Mouse (Mus musculus) intestine, embryonic 15.5 days (tissue): Measurements from ENCODE around the gene Acod1. TPM values are rescaled to one million over a fixed set of nuclear protein-coding genes. Genes with fewer than 3 reads are reported as not detected.

Source experiments
- ATAC-seq: fragments of 200-750 bp; cut with Nextera tagmentation; 2 replicates; pipeline ENCODE4 v1.8.0; 2017; ENCODE audit warnings: moderate TSS enrichment, moderate library complexity
- H3K27ac ChIP-seq: fragments of 300-500 bp; sonication (generic); 2 replicates; pipeline ENCODE4 v1.5.1; 2015; ENCODE audit warnings: mild to moderate bottlenecking, inconsistent platforms
- H3K27me3 ChIP-seq: fragments of 300-500 bp; sonication (generic); replicated peaks from 2 replicates; pipeline ENCODE4 v1.6.1; 2015; ENCODE audit warnings: inconsistent platforms
- H3K36me3 ChIP-seq: fragments of 300-500 bp; sonication (generic); 2 replicates; pipeline ENCODE4 v1.6.1; 2015; ENCODE audit warnings: inconsistent platforms
- H3K4me1 ChIP-seq: fragments of 300-500 bp; sonication (generic); replicated peaks from 2 replicates; pipeline ENCODE4 v1.6.1; 2015; ENCODE audit warnings: inconsistent platforms
- H3K4me2 ChIP-seq: fragments of 300-500 bp; sonication (generic); replicated peaks from 2 replicates; pipeline ENCODE4 v1.6.1; 2015; ENCODE audit warnings: mild to moderate bottlenecking, inconsistent platforms
- H3K4me3 ChIP-seq: fragments of 300-500 bp; sonication (generic); replicated peaks from 2 replicates; pipeline ENCODE4 v1.5.1; 2015; ENCODE audit warnings: inconsistent platforms
- H3K9ac ChIP-seq: fragments of 300-500 bp; sonication (generic); 2 replicates; pipeline ENCODE4 v1.6.1; 2015; ENCODE audit warnings: inconsistent platforms
- H3K9me3 ChIP-seq: fragments of 300-500 bp; sonication (generic); 2 replicates; pipeline ENCODE4 v1.6.1; 2016; ENCODE audit warnings: inconsistent platforms
- WGBS: fragments of 180-500 bp; shearing (Covaris S2); methylation state at CpG from one replicate; pipeline ENCODE4 v1.1.7; 2015; 5-methylcytosine and 5-hydroxymethylcytosine counted together
- polyA plus RNA-seq: library from polyadenylated mRNA; unstranded; fragments of >200 nt; fragmentation: Nextera tagmentation; extraction: Ambion mirVana; gene quantifications from 2 replicates; pipeline ENCODE4 v1.2.1, GENCODE M21; 2015

The Acod1 gene
- polyA plus RNA-seq, 1 experiment from 2014 or later, result 0.06 TPM

GRCm38 (mm10) chr14:103077272-103078005 is 30.7 kb downstream of the Acod1 start:
- no peak for ATAC-seq
- peaks cover 5% of the 10 kb centered on the region for H3K36me3 ChIP-seq
- H3K4me2 ChIP-seq, result no peak overlapping the region

GRCm38 (mm10) chr14:103078006-103078912 is 31.5 kb downstream of the Acod1 start:
- Histone ChIP-seq H3K9me3 (no peaks in the 10 kb centered on the region), H3K9ac (no peak overlapping the region), H3K4me2 (no peak overlapping the region), H3K4me3 (no peak overlapping the region), H3K4me1 (no peaks in the 10 kb centered on the region), H3K27ac (no peak overlapping the region), H3K36me3 (peaks cover 9% of the 10 kb centered on the region), H3K27me3 (no peaks in the 10 kb centered on the region)
- WGBS, result 86% methylated on average over 16 of the region's 16 CpGs
- no peak for ATAC-seq

More at GRCm38 (mm10) chr14:103077272-103078005, 30.7 kb downstream of the Acod1 start:
- Histone ChIP-seq H3K4me3 (no peak overlapping the region), H3K9ac (no peak overlapping the region), H3K27ac (no peak overlapping the region), H3K9me3 (no peaks in the 10 kb centered on the region), H3K27me3 (no peaks in the 10 kb centered on the region), H3K4me1 (no peaks in the 10 kb centered on the region)
- WGBS, result 90% methylated on average over 9 of the region's 9 CpGs

- ATAC-seq, result peak; percentile 41
- no peaks in the 10 kb centered on the region for H3K4me1 ChIP-seq
- WGBS, result 83% methylated on average over 9 of the region's 9 CpGs
- no peaks in the 10 kb centered on the region for H3K9me3 ChIP-seq
- no peak overlapping the region for H3K4me3 ChIP-seq
- peaks cover 9% of the 10 kb centered on the region for H3K36me3 ChIP-seq
- H3K27ac ChIP-seq, result no peak overlapping the region
- H3K4me2 ChIP-seq, result no peak overlapping the region
- no peaks in the 10 kb centered on the region for H3K27me3 ChIP-seq
- H3K9ac ChIP-seq, result no peak overlapping the region
Measured at GRCm38 (mm10) chr14:103079209-103079977, 32.6 kb downstream of the Acod1 start.

GRCm38 (mm10) chr14:103085840-103086533 is 39.2 kb downstream of the Acod1 start:
- no peak overlapping the region for H3K4me3 ChIP-seq
- H3K27me3 ChIP-seq, result no peaks in the 10 kb centered on the region
- H3K9ac ChIP-seq, result no peak overlapping the region
- H3K27ac ChIP-seq, result no peak overlapping the region
- H3K4me2 ChIP-seq, result no peak overlapping the region
- H3K9me3 ChIP-seq, result no peaks in the 10 kb centered on the region
- peaks cover 17% of the 10 kb centered on the region for H3K36me3 ChIP-seq
- no peak for ATAC-seq
- 0 out of 2 replicates have a peak, but pooled peaks cover 6% of the 10 kb centered on the region for H3K4me1 ChIP-seq
- 42% methylated on average over 1 of the region's 1 CpGs for WGBS

GRCm38 (mm10) chr14:103086671-103087324 is 40.0 kb downstream of the Acod1 start:
- whole genome bisulfite sequencing, result 84% methylated on average over 4 of the region's 4 CpGs
- Histone ChIP-seq H3K27me3 (no peaks in the 10 kb centered on the region), H3K4me1 (peaks cover 9% of the 10 kb centered on the region), H3K4me3 (no peak overlapping the region), H3K27ac (no peak overlapping the region), H3K4me2 (no peak overlapping the region), H3K9me3 (no peaks in the 10 kb centered on the region), H3K9ac (no peak overlapping the region), H3K36me3 (peaks cover 19% of the 10 kb centered on the region)
- peak; percentile 51; the same call in 1 of the 2 replicates for ATAC-seq

DNA sequence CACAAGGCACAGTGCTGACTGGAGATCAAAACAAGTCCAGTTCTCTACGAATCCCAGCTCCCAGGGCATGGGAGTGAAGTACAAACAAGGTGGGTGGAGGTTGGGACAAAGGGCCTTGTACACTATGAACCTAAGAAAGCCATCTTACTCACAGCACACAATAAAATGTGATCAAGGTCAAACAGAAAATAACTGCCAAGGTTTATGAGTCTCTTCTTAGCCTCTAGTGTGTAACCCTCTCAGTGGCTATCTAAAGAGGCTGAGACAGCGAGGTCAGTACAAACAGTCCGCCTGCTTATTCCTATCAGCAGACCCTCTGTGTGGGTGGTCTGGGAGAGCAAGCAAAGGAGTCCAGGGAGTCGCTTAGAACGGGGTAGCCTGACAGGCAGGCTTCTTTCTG is 41.1 kb downstream of the Acod1 start:
- H3K4me2 ChIP-seq, result no peak overlapping the region
- H3K36me3 ChIP-seq, result peaks cover 19% of the 10 kb centered on the region
- 46% methylated on average over 5 of the region's 5 CpGs for WGBS
- peaks cover 13% of the 10 kb centered on the region for H3K4me1 ChIP-seq
- H3K9me3 ChIP-seq, result no peaks in the 10 kb centered on the region
- no peak overlapping the region for H3K9ac ChIP-seq
- peak; percentile 21; the same call in 1 of the 2 replicates for ATAC-seq
- no peak overlapping the region for H3K4me3 ChIP-seq
- H3K27ac ChIP-seq, result no peak overlapping the region
- no peaks in the 10 kb centered on the region for H3K27me3 ChIP-seq

DNA sequence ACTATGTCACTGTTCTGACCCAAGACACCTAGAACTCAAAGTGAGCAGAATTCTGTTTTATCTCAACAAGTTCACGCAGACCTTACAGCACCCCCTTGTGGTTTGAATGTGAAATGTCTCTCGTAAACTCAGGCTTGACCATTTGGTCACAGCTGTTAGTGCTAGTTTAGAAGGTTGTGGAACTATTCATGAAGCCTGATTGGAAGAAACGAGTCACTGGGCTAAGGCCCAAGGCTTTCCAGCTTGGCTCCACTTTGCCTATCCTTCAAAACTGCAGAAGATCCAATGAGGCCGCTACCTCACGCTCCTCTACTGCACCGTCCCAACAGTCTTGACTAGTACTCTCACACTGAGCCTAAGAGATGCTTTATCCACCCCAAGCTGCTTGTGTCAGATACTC is 41.8 kb downstream of the Acod1 start:
- H3K27me3 ChIP-seq, result no peaks in the 10 kb centered on the region
- H3K27ac ChIP-seq, result no peak overlapping the region
- H3K9me3 ChIP-seq, result no peaks in the 10 kb centered on the region
- no peak overlapping the region for H3K4me2 ChIP-seq
- H3K36me3 ChIP-seq, result peaks cover 15% of the 10 kb centered on the region
- no peak overlapping the region for H3K4me3 ChIP-seq
- H3K9ac ChIP-seq, result no peak overlapping the region
- WGBS, result 64% methylated on average over 6 of the region's 6 CpGs
- 0 out of 2 replicates have a peak, but pooled peaks have one; percentile 16 for ATAC-seq
- H3K4me1 ChIP-seq, result peaks cover 19% of the 10 kb centered on the region

- H3K27ac ChIP-seq, result 0 out of 2 replicates have a peak overlapping the region, but pooled peaks have one; percentile 13
- H3K4me3 ChIP-seq, result no peak overlapping the region
- no peak overlapping the region for H3K9ac ChIP-seq
- peaks cover 27% of the 10 kb centered on the region for H3K4me1 ChIP-seq
- no peak for ATAC-seq
- no peaks in the 10 kb centered on the region for H3K9me3 ChIP-seq
- H3K36me3 ChIP-seq, result peaks cover 4% of the 10 kb centered on the region; the same call in 1 of the 2 replicates
- 67% methylated on average over 3 of the region's 3 CpGs for WGBS
- H3K4me2 ChIP-seq, result no peak overlapping the region
- no peaks in the 10 kb centered on the region for H3K27me3 ChIP-seq
Measured at GRCm38 (mm10) chr14:103093236-103093635, 46.5 kb downstream of the Acod1 start.

GRCm38 (mm10) chr14:103093670-103094069 is 46.9 kb downstream of the Acod1 start:
- Histone ChIP-seq H3K4me3 (no peak overlapping the region), H3K4me1 (peaks cover 27% of the 10 kb centered on the region), H3K27me3 (no peaks in the 10 kb centered on the region), H3K27ac (0 out of 2 replicates have a peak overlapping the region, but pooled peaks have one; percentile 13), H3K4me2 (no peak overlapping the region), H3K36me3 (peaks cover 4% of the 10 kb centered on the region; the same call in 1 of the 2 replicates), H3K9me3 (no peaks in the 10 kb centered on the region), H3K9ac (no peak overlapping the region)
- 43% methylated on average over 4 of the region's 4 CpGs for WGBS
- ATAC-seq, result peak; percentile 67

DNA sequence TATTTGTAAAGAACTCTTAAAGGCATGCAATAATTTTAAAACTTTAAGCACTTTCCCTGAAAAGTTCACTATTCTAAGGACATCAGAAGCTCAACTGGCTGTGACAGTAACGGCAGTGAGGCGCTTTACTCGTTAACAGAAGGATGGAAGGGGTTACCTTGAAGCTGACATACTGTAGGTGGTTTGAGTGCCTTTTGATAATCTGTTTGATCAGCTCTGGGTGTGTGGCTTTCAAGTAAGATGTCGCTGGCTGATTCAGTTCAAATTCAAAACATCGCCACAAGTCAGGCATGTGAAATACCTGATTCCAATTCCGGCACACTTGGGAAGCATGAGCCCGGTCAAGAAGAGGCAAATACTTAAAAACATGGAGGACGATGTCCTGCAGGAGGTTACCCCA is 48.3 kb downstream of the Acod1 start:
- Histone ChIP-seq H3K4me3 (no peak overlapping the region), H3K9ac (no peak overlapping the region), H3K27me3 (no peaks in the 10 kb centered on the region), H3K36me3 (0 out of 2 replicates have a peak, but pooled peaks cover 4% of the 10 kb centered on the region), H3K27ac (no peak overlapping the region), H3K4me2 (no peak overlapping the region), H3K9me3 (no peaks in the 10 kb centered on the region), H3K4me1 (peaks cover 27% of the 10 kb centered on the region)
- 91% methylated on average over 8 of the region's 8 CpGs for WGBS
- ATAC-seq, result no peak

GRCm38 (mm10) chr14:103095826-103096225 is 49.0 kb downstream of the Acod1 start:
- 0 out of 2 replicates have a peak, but pooled peaks cover 4% of the 10 kb centered on the region for H3K36me3 ChIP-seq
- WGBS, result 84% methylated on average over 8 of the region's 8 CpGs
- peaks cover 29% of the 10 kb centered on the region for H3K4me1 ChIP-seq
- no peaks in the 10 kb centered on the region for H3K9me3 ChIP-seq
- H3K27ac ChIP-seq, result no peak overlapping the region
- H3K27me3 ChIP-seq, result no peaks in the 10 kb centered on the region
- H3K4me2 ChIP-seq, result no peak overlapping the region
- H3K4me3 ChIP-seq, result no peak overlapping the region
- H3K9ac ChIP-seq, result no peak overlapping the region
- no peak for ATAC-seq
